Mouse (Mus musculus) spleen, postnatal 0 days (tissue): ENCODE data around the gene Gm21789. TPM values are rescaled to one million over a fixed set of nuclear protein-coding genes. Genes with fewer than 3 reads are reported as not detected.

Source experiments
- polyA plus RNA-seq: library from polyadenylated mRNA; unstranded; fragments of >200 nt; fragmentation: Nextera tagmentation; extraction: Ambion mirVana; gene quantifications from 2 replicates; pipeline ENCODE4 v1.2.1, GENCODE M21; 2015

The Gm21789 gene
- polyA plus RNA-seq, result not detected in 2 replicates

DNA sequence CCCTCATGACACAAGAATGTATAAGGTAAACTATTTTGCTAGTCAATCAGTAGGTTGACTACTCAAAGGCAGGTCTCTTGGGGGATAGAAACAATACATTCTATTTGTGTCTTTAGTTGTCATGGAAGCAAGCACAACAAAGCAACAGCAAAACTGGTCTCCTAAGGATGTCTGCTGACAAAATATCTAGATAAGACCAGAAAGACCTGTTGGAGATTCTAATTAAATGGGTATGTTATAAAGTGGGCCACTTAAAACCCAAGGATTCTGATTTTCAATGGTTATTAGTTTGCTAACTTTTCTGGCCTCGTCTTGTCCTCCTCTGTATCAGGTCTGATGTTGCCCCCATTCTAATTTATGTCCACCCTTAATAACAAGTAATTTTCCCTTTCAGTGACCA, at the start of gene Gm21789:
Gene Gm21789 (plus strand): TSS at position 301 of the 400 bp plus-strand sequence.

GRCm38 (mm10) chrX:32894325-32894724, 47.2 kb upstream of the Gm21789 start, which contains the start of gene Btbd35f30:
Gene Btbd35f30 (plus strand): TSS chrX:32894625.

DNA sequence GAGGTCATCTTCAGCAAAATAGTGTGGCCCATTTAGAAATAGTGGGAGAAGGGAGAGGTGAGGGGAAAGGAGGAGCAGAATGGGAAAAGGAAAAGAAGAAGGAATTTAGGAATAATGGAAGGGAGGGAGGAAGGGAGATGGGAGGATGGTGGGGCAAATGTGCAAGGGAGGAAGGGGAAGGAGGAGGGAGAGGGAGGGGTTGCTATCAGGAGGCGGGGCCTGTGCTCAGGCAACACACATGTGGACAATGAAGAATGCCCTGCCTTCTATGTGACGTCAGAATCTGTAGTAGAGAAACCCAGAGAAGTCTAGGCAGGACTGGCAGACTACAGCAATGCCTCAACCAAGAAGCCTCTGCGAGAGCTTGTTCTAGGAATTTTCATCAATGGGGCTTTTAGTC, 32.0 kb downstream of the Gm21789 start, which contains the start of gene Btbd35f5:
Gene Btbd35f5 (plus strand): TSS at position 301 of the 400 bp plus-strand sequence.

Other genes starting within 250 kb of the Gm21789 start
- gene Btbd35f21, start 215.7 kb upstream of the Gm21789 start, polyA plus RNA-seq, result not detected in 2 replicates
- gene Btbd35f30, start 47.1 kb upstream of the Gm21789 start, polyA plus RNA-seq, result not detected in 2 replicates
- not detected in 2 replicates for gene Btbd35f5, start 32.1 kb downstream of the Gm21789 start, polyA plus RNA-seq